Mouse (Mus musculus) midbrain, embryonic 14.5 days (tissue): ENCODE measurements around the gene Amotl1. TPM values are rescaled to one million over a fixed set of nuclear protein-coding genes. Genes with fewer than 3 reads are reported as not detected.
"Not testable (repeated sequence)": the region's sequence is repeated elsewhere in the genome, so short reads cannot be mapped to it uniquely, and the experiment has no call there.

Experiments used
- ATAC-seq: fragments of 200-750 bp; cut with Nextera tagmentation; 2 replicates; pipeline ENCODE4 v1.8.0; 2017; ENCODE audit warnings: moderate number of reproducible peaks, moderate library complexity; ENCODE audit not compliant: low FRiP score, low TSS enrichment
- DNase-seq: peaks from one replicate; pipeline ENCODE4 v3.0.0-alpha.2; 2015
- H3K27ac ChIP-seq: fragments of 300-500 bp; sonication (generic); replicated peaks from 2 replicates; pipeline ENCODE4 v1.5.1; 2014; ENCODE audit warnings: mild to moderate bottlenecking, low read depth, low read length, moderate library complexity
- H3K27me3 ChIP-seq: fragments of 300-500 bp; sonication (generic); 2 replicates; pipeline ENCODE4 v1.6.1; 2014; ENCODE audit warnings: low read length, control low read depth, mixed read lengths; ENCODE audit not compliant: control insufficient read depth, insufficient read depth
- H3K36me3 ChIP-seq: fragments of 300-500 bp; sonication (generic); 2 replicates; pipeline ENCODE4 v1.6.1; 2014; ENCODE audit warnings: low read length, control low read depth; ENCODE audit not compliant: control insufficient read depth, insufficient read depth
- H3K4me1 ChIP-seq: fragments of 300-500 bp; sonication (generic); 2 replicates; pipeline ENCODE4 v1.6.1; 2014; ENCODE audit warnings: mild to moderate bottlenecking, antibody characterized with exemption, low read length, control low read depth; ENCODE audit not compliant: control insufficient read depth, insufficient read depth
- H3K4me2 ChIP-seq: fragments of 300-500 bp; sonication (generic); 2 replicates; pipeline ENCODE4 v1.6.1; 2014; ENCODE audit warnings: mild to moderate bottlenecking, low read length, moderate library complexity
- H3K4me3 ChIP-seq: fragments of 300-500 bp; sonication (generic); replicated peaks from 2 replicates; pipeline ENCODE4 v1.5.1; 2014; ENCODE audit warnings: low read depth, low read length
- H3K9ac ChIP-seq: fragments of 300-500 bp; sonication (generic); replicated peaks from 2 replicates; pipeline ENCODE4 v1.6.1; 2014; ENCODE audit warnings: mild to moderate bottlenecking, low read length, moderate library complexity
- H3K9me3 ChIP-seq: fragments of 300-500 bp; sonication (generic); 2 replicates; pipeline ENCODE4 v1.6.1; 2016; ENCODE audit warnings: low read length, control low read depth, mixed read lengths; ENCODE audit not compliant: control insufficient read depth
- WGBS: fragments of 180-500 bp; shearing (Covaris S2); extraction: QIAGEN DNeasy Blood & Tissue Kit; methylation state at CpG from one replicate; pipeline ENCODE4 v1.1.7; 2014; 5-methylcytosine and 5-hydroxymethylcytosine counted together
- polyA plus RNA-seq: library from polyadenylated mRNA; unstranded; fragments of >200 nt; fragmentation: Nextera tagmentation; extraction: Ambion mirVana; gene quantifications from 2 replicates; pipeline ENCODE4 v1.2.1, GENCODE M21; 2014

Gene Amotl1
- polyA plus RNA-seq, 1 experiment from 2014 or later: 12.5 TPM

DNA sequence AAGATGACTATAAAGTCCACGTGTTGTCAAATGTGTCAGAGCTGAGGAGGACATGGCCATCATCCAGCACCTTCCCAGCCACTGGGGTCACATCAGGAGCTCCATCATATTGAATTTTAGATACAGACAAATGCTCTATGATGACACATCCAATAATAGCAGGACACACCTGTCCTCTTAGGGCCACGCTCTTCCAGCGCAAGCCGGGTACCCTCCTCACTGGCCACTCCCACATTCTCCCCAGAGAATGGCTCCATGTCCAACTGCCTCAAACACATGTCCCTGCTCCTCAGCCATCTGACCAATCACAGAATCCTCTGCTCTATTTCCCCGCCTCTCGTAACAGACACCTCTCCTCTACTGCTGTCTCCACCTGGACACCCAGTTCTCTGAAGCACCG lies 54.2 kb downstream of the Amotl1 start:
- Histone ChIP-seq H3K9ac (no peak overlapping the region), H3K27ac (no peak overlapping the region), H3K36me3 (peaks cover 42% of the 10 kb centered on the region), H3K4me2 (no peak overlapping the region), H3K4me3 (no peak overlapping the region), H3K9me3 (no peaks in the 10 kb centered on the region), H3K4me1 (no peaks in the 10 kb centered on the region), H3K27me3 (no peaks in the 10 kb centered on the region)
- no peak for ATAC-seq
- no peak for DNase-seq
- 95% methylated on average over 7 of the region's 7 CpGs for WGBS

DNA sequence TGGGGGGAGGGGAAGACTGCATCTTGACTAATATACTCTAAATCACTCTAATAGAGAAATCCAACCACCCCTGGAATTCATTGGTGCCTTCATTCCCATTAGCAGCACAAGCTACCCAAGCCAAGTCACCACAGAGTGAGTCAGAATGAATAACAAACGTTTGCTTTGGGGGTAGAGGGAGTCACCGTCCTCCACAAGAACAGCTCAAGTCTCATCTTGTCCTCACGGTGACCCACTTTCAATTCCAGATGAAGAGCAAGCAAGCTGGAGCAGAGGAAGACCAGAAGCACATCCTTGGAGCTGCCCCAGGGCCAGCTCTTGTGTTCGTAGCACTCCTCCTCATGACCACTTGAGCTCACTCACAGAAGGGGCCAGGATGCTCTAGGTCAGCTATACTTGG lies 56.2 kb downstream of the Amotl1 start:
- Histone ChIP-seq H3K27me3 (no peaks in the 10 kb centered on the region), H3K27ac (no peak overlapping the region), H3K4me2 (no peak overlapping the region), H3K9ac (no peak overlapping the region), H3K4me1 (no peaks in the 10 kb centered on the region), H3K36me3 (peaks cover 25% of the 10 kb centered on the region), H3K9me3 (no peaks in the 10 kb centered on the region), H3K4me3 (no peak overlapping the region)
- DNase-seq (no peak), ATAC-seq (no peak)
- whole genome bisulfite sequencing: 79% methylated on average over 4 of the region's 4 CpGs

DNA sequence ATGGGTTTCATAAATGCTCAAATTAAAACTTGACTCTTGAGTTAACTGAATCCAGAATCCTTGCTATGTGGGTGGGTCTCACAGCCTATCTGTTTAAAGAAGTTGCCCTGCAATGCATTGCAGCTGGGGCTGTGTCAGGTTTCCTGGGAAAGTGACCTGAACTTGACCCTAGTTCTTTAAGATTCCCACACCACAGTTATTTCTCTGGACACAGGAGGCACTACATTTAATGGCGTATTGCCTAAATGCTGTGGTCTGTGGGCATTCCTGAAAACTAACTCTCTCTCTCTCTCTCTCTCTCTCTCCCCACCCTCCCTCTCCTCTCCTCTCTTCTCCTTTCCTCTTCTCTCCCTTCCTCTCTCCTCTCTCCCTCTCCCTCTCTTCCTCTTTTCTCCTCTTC lies 59.2 kb downstream of the Amotl1 start:
- ATAC-seq (no peak), DNase-seq (no peak)
- no peak overlapping the region for H3K4me3 ChIP-seq
- no peaks in the 10 kb centered on the region for H3K27me3 ChIP-seq
- peaks cover 14% of the 10 kb centered on the region for H3K36me3 ChIP-seq
- no peak overlapping the region for H3K9ac ChIP-seq
- H3K4me1 ChIP-seq: no peaks in the 10 kb centered on the region
- H3K9me3 ChIP-seq: no peaks in the 10 kb centered on the region
- no peak overlapping the region for H3K27ac ChIP-seq
- 63% methylated on average over 1 of the region's 1 CpGs for WGBS
- H3K4me2 ChIP-seq: no peak overlapping the region

DNA sequence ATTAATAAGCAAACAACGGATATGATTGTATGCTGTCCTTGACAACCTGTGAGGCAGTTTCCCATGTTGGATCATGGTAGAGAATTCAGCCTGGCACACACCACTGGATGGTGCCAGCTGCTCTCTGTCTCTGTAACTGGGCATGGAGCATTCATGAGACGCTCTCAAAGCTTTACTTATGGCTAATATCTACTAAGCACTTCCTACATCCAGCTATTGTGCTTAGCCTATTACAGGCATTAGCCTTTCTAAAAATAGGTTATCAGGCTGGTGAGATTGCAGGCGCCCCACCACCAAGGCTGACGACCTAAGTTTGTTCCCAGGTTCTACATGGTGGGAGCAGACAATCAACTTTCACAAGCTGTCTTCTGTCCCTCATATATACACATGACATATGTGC lies 65.9 kb downstream of the Amotl1 start:
- H3K4me3 ChIP-seq: no peak overlapping the region
- H3K36me3 ChIP-seq: peaks cover 17% of the 10 kb centered on the region
- DNase-seq (no peak), ATAC-seq (no peak)
- no peak overlapping the region for H3K4me2 ChIP-seq
- H3K9ac ChIP-seq: no peak overlapping the region
- H3K27me3 ChIP-seq: no peaks in the 10 kb centered on the region
- 89% methylated on average over 4 of the region's 4 CpGs for WGBS
- H3K4me1 ChIP-seq: no peaks in the 10 kb centered on the region
- no peaks in the 10 kb centered on the region for H3K9me3 ChIP-seq
- no peak overlapping the region for H3K27ac ChIP-seq

DNA sequence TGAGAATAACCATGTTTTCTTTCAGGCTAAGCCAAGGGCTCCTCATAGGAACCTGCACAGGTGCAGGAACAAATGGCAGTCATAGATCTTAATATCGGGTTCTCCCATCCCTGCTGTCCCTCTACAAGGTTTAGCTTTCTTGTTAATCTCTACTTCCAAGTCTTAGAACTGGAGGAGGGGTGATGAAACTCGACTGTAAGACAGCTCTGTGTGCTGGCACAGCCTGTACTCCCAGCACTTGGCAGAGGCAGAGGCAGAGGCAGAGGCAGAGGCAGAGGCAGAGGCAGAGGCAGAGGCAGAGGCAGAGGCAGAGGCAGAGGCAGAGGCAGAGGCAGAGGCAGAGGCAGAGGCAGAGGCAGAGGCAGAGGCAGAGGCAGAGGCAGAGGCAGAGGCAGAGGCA lies 68.5 kb downstream of the Amotl1 start:
- H3K27ac ChIP-seq, DNase-seq, H3K9me3 ChIP-seq, H3K4me3 ChIP-seq, H3K27me3 ChIP-seq, ATAC-seq, H3K4me1 ChIP-seq, H3K4me2 ChIP-seq, H3K9ac ChIP-seq: not testable (repeated sequence)
- peaks cover 28% of the 10 kb centered on the region for H3K36me3 ChIP-seq
- 85% methylated on average over 2 of the region's 2 CpGs for WGBS

DNA sequence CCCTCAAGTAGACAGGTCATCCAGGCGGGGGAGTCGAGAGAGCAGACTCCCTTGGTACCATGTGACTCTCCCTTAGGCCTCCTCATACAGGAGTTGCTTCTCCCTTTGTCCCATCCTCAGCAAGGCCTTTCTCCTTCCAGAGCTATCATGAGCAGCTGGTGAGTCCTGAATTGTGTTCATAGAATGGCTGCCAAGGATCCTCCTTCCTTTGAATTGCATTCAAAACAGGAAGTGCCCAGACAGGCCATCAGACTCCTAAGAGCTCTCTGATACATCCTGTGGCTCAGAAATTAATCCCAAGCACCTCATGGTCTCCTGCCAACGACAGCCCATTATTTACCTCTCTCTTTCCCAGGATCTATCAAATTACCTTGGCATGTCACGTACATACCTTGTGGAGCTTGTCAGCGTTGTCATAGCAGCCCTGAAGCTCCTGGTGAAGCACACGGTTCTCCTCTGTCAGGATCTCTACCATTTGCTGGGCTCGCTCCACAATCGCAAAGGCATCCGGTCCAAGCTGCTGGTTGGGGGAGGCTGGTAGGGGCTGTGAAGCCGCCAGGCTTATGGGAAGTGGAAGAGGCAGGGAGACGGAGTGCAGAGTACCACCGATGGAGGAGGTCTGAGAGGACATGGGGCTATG lies 70.0 kb downstream of the Amotl1 start:
- H3K9ac ChIP-seq: no peak overlapping the region
- no peaks in the 10 kb centered on the region for H3K4me1 ChIP-seq
- no peaks in the 10 kb centered on the region for H3K27me3 ChIP-seq
- no peaks in the 10 kb centered on the region for H3K9me3 ChIP-seq
- WGBS: 82% methylated on average over 12 of the region's 12 CpGs
- H3K36me3 ChIP-seq: peaks cover 40% of the 10 kb centered on the region
- 0 out of 2 replicates have a peak, but pooled peaks have one; percentile 27 for ATAC-seq
- peak overlapping the region; percentile 8; the same call in 1 of the 2 replicates for H3K27ac ChIP-seq
- DNase-seq: peak; percentile 13
- H3K4me2 ChIP-seq: no peak overlapping the region
- H3K4me3 ChIP-seq: no peak overlapping the region

DNA sequence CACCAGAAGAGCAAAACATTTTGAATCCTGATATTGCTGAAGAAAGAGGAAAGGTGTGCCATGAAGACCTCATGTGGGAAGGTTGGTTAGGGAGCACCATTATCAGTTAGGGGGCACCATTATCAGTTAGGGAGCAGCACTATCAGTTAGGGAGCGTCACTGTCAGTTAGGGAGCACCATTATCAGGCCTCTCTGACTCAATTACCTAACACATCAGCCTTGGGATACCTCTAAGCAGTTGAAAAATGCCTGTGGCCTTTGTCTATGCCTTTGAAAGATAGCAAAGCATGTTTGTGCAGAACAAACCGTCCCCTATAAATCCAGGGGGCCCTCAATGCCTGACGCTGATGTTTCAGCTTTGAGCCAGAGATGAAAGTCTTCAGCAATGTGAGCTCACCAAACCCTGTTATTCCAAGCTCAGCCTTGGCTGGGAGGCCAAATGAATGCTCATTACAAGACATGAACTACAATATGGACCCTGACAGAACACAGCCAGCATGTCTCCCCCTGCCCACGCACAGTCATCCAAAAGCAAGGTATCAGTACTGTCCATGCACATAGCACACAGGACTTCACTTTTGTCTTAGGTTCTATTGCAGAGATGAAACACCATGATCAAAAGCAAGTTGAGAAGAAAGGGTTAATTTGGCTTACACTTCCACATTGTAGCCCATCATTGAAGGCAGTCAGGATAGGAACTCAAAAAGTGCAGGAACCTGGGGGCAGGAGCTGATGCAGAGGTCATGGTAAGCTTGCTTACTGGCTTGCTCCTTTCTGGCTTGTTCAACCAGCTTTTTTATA lies 75.5 kb downstream of the Amotl1 start:
- Histone ChIP-seq H3K9ac (no peak overlapping the region), H3K27me3 (no peaks in the 10 kb centered on the region), H3K4me3 (no peak overlapping the region), H3K9me3 (no peaks in the 10 kb centered on the region), H3K4me1 (no peaks in the 10 kb centered on the region), H3K36me3 (peaks cover 59% of the 10 kb centered on the region), H3K4me2 (no peak overlapping the region), H3K27ac (no peak overlapping the region)
- ATAC-seq (no peak), DNase-seq (no peak)
- WGBS: 92% methylated on average over 4 of the region's 4 CpGs

DNA sequence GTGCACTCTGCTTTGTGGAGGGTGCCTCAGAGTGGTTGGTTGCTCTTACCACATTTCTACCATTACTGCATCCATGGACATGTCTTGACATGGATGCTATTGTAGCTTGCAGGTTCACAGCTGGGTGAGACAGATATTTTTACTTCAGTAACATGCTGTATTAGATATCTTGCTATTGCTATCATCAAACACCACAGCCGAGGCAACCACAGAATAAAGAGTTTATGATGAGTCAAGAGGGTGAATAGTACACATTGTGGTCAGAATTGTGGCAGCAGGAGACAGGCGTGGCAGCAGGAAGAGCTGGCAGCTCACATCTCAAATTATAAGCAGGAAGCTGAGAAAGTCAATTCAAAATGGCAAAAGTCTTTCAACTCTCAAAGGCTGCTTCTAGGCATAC lies 76.4 kb downstream of the Amotl1 start:
- Histone ChIP-seq H3K27me3 (no peaks in the 10 kb centered on the region), H3K4me2 (no peak overlapping the region), H3K27ac (no peak overlapping the region), H3K4me1 (no peaks in the 10 kb centered on the region), H3K9ac (no peak overlapping the region), H3K9me3 (no peaks in the 10 kb centered on the region), H3K36me3 (peaks cover 56% of the 10 kb centered on the region), H3K4me3 (no peak overlapping the region)
- DNase-seq: no peak
- no peak for ATAC-seq
- 95% methylated on average over 2 of the region's 2 CpGs for WGBS

DNA sequence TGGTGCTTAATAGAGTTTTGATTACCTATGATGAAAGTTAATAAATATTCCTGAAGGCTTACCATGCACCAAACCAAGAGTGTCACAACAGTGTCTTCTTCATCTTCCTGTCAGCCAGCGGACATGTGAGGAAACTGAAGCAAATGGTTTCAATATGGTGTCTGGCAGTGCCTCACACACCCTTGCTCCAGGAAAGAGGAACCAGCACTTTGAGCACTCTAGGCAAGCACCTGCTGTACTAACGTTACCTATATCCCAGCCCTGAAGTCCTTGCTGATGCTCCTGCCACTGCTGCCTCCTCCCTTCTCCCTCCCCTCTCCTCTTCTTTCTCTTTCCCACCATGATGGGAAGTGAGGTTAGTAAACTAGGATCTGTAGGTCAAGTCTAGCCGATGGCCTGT lies 80.4 kb downstream of the Amotl1 start:
- Histone ChIP-seq H3K9ac (no peak overlapping the region), H3K9me3 (no peaks in the 10 kb centered on the region), H3K4me2 (no peak overlapping the region), H3K27ac (no peak overlapping the region), H3K4me3 (no peak overlapping the region), H3K4me1 (no peaks in the 10 kb centered on the region), H3K36me3 (peaks cover 60% of the 10 kb centered on the region), H3K27me3 (no peaks in the 10 kb centered on the region)
- ATAC-seq: no peak
- 90% methylated on average over 3 of the region's 3 CpGs for WGBS
- DNase-seq: no peak
